Mouse (Mus musculus) embryonic facial prominence, embryonic 15.5 days (tissue): ENCODE measurements around the gene Gimap7. TPM values are rescaled to one million over a fixed set of nuclear protein-coding genes. Genes with fewer than 3 reads are reported as not detected.

Experiments
- polyA plus RNA-seq: library from polyadenylated mRNA; unstranded; fragments of >200 nt; fragmentation: Nextera tagmentation; extraction: Ambion mirVana; gene quantifications from 2 replicates; pipeline ENCODE4 v1.2.1, GENCODE M21; 2015

Gimap7 gene
- polyA plus RNA-seq, 1 experiment from 2014 or later: 0.20 TPM

Other genes starting within 250 kb of the Gimap7 start
- gene Atp6v0e2, start 181.0 kb upstream of the Gimap7 start, polyA plus RNA-seq: 21.9 and 25.7 TPM in 2 replicates
- 11.8 and 13.7 TPM in 2 replicates for gene Lrrc61, start 163.8 kb upstream of the Gimap7 start, polyA plus RNA-seq
- 13.5 and 17.7 TPM in 2 replicates for gene Rarres2, start 145.8 kb upstream of the Gimap7 start, polyA plus RNA-seq
- gene Gm45021, start 129.0 kb upstream of the Gimap7 start, polyA plus RNA-seq: not detected in 2 replicates
- gene Repin1, start 124.7 kb upstream of the Gimap7 start, polyA plus RNA-seq: 26.6 and 28.6 TPM in 2 replicates
- gene Gm44965, start 124.7 kb upstream of the Gimap7 start, polyA plus RNA-seq: not detected in 2 replicates
- 5.9 TPM in 2 replicates for gene Zfp775, start 116.6 kb upstream of the Gimap7 start, polyA plus RNA-seq
- 1.3 and 1.5 TPM in 2 replicates for gene AI854703, start 91.9 kb upstream of the Gimap7 start, polyA plus RNA-seq
- 1.1 and 1.4 TPM in 2 replicates for gene Gimap8, start 71.4 kb upstream of the Gimap7 start, polyA plus RNA-seq
- gene Gimap9, start 42.5 kb upstream of the Gimap7 start, polyA plus RNA-seq: 10.6 and 13.0 TPM in 2 replicates
- 12.9 and 13.4 TPM in 2 replicates for gene Gimap4, start 34.1 kb upstream of the Gimap7 start, polyA plus RNA-seq
- 20.3 and 22.3 TPM in 2 replicates for gene Gimap6, start 10.4 kb upstream of the Gimap7 start, polyA plus RNA-seq
- gene Gm28053, start within 50 bp of the Gimap7 start, polyA plus RNA-seq: 0.83 and 1.3 TPM in 2 replicates
- 10.5 and 13.3 TPM in 2 replicates for gene Gimap1, start 20.4 kb downstream of the Gimap7 start, polyA plus RNA-seq
- 4.6 and 7.2 TPM in 2 replicates for gene Gimap5, start 27.6 kb downstream of the Gimap7 start, polyA plus RNA-seq
- not detected in 2 replicates for gene Gimap3, start 52.2 kb downstream of the Gimap7 start, polyA plus RNA-seq
- gene Tmem176a, start 122.3 kb downstream of the Gimap7 start, polyA plus RNA-seq: 64.4 and 77.8 TPM in 2 replicates
- 212 and 224 TPM in 2 replicates for gene Tmem176b, start 122.9 kb downstream of the Gimap7 start, polyA plus RNA-seq
- 0.23 TPM in 1 of 2 replicates, not detected in the other for gene Aoc1, start 154.3 kb downstream of the Gimap7 start, polyA plus RNA-seq
- gene 1600015I10Rik, start 211.3 kb downstream of the Gimap7 start, polyA plus RNA-seq: not detected in 2 replicates